Mouse (Mus musculus): ENCODE measurements around the gene Rreb1.

- TF ChIP-seq HCFC1 (IDR thresholded peaks at IDR 0.05; ENCODE audit: low read depth, low read length), result no peak
- no peak for TF ChIP-seq GATA1 (IDR thresholded peaks at IDR 0.05; ENCODE audit: low read depth, low read length)
- TF ChIP-seq MEF2A (IDR thresholded peaks at IDR 0.05; ENCODE audit: extremely low read depth, insufficient replicate concordance, low read depth, low read length, poor library complexity, severe bottlenecking), result no peak
- TF ChIP-seq SMC3 (IDR thresholded peaks at IDR 0.05; ENCODE audit: low read depth, low read length), result no peak
- TF ChIP-seq POLR2A (IDR thresholded peaks at IDR 0.05; ENCODE audit: control insufficient read depth in 1 of 2, insufficient read depth in 1 of 2, low read depth in 1 of 2, low read length in 2 of 2, poor library complexity in 1 of 2), result no peak
- no peak for TF ChIP-seq CTCF (IDR thresholded peaks at IDR 0.05 in 2 of 3, conservative IDR thresholded peaks at IDR 0.05 in 1 of 3; ENCODE audit: control insufficient read depth in 1 of 3, insufficient read depth in 1 of 3, low read depth in 2 of 3, low read length in 3 of 3, poor library complexity in 1 of 3, severe bottlenecking in 1 of 3)
- TF ChIP-seq MAX (IDR thresholded peaks at IDR 0.05; ENCODE audit: low read length), result no peak
- TF ChIP-seq NELFE (IDR thresholded peaks at IDR 0.05; ENCODE audit: low read depth, low read length), result no peak
- TF ChIP-seq ETS1 (IDR thresholded peaks at IDR 0.05; ENCODE audit: low read depth, low read length), result no peak
- no peak for TF ChIP-seq MAFK (IDR thresholded peaks at IDR 0.05; ENCODE audit: borderline replicate concordance, low read depth, low read length)
- TF ChIP-seq JUND (IDR thresholded peaks at IDR 0.05; ENCODE audit: low read depth, low read length), result no peak
- no peak for TF ChIP-seq RAD21 (IDR thresholded peaks at IDR 0.05; ENCODE audit: low read depth, low read length)
Observed at GRCm38 (mm10) chr13:37999713-38000112, 221.5 kb downstream of the Rreb1 start.
